Mouse (Mus musculus) heart, postnatal 4 days (tissue): Measurements from ENCODE around the gene Cmtm8. TPM values are rescaled to one million over a fixed set of nuclear protein-coding genes. Genes with fewer than 3 reads are reported as not detected.
A peak's percentile ranks its signal among the peaks of the same experiment; 100 is the strongest.

ENCODE experiments used
- DNase-seq: peaks from one replicate; pipeline ENCODE4 v3.0.0; 2021
- total RNA-seq, 2 experiments: library from RNA; stranded (reverse); gene quantifications; 2 replicates each; pipeline ENCODE4 v1.2.3; 2021

Cmtm8 gene
- total RNA-seq, 2 experiments from 2014 or later: 8.7 to 9.8 TPM

DNA sequence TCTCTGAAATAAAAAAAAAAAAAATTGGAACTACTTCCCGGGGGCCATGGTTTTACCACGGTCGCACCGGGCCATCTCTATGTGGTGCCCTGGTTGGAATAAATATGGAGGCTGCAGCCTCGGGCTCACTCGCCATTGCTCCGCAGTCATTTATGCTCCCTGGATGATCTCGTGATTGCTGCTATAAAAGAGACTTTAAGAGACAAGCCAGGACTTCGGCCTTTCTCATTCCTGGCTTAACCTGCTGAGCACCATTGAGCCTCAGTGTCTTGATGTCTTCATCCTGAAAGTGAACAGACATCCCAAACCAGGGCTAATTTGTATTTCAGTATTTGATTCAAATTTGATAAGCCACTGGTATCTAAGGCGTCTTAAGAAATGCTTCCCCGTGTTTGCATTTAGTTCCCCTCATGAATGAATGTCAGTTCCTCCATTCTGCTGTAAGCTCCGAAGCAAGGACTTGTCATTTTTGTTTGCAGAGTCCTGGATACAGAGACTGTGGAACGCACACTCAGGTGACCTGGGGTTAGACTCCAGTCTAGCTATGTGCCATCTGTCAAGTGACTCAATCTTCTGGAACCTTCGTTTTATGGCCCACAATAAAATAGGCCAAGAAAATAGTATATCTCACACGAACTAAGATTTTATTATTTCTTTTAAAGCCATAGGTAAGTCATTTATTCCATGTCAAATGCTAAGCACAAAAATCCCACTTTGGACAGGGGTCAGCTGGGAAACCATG is 22.2 kb downstream of the Cmtm8 start:
- no peak for DNase-seq

DNA sequence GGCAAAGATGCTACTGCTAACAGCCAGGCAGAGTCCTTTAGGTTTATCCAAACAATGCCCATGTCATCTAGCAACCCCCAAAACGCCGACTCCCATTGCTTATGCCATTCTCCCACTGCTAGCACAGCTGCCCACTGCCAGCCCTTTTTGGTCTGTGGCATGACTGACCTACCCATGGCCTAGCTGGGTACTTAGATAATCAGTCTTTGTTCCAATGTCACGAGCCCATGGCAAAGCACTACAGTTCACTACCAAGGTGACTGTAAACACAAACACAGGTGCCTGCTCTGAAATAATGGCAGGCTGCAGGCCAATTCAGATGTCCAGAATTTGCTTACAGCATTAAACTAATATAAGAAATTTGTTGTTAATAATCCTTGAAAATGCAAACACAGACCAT is 25.0 kb downstream of the Cmtm8 start:
- peak; percentile 42 for DNase-seq

DNA sequence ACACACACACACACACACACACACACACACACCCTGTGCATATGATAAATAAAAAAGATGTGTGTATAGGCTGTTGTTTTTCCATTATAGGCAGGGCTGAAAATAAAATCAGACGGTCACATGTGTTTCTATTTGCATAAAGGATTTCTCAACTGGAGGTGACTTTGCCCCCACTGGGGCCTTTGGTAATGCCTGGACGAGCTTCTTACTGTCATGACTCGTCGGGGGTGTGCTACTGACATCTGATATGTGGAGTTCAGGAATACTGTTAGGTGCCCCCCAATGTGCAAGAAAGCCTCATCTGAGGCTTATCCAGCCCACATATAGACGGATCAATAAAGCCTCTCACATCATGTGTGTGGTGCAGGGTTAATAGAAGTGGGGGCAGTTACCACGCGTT is 26.9 kb downstream of the Cmtm8 start:
- no peak for DNase-seq

DNA sequence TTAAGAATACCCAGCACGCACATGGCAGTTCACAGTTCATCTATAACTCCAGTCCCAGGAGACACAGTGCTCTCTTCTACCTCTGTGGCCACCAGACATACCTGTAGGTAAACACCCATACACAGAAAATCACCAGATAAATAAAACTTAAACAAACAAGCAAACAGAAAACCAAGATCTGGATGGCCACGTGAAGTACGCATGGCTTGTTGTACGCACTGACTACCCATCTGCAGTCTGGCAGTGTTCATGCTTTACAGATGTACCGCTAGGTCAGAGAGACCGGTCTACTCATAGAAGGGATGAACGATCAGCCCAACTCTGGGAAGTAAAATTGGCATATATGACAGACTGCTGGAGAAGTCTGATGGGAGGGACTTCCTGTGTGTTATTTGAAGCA is 27.8 kb downstream of the Cmtm8 start:
- DNase-seq: no peak

DNA sequence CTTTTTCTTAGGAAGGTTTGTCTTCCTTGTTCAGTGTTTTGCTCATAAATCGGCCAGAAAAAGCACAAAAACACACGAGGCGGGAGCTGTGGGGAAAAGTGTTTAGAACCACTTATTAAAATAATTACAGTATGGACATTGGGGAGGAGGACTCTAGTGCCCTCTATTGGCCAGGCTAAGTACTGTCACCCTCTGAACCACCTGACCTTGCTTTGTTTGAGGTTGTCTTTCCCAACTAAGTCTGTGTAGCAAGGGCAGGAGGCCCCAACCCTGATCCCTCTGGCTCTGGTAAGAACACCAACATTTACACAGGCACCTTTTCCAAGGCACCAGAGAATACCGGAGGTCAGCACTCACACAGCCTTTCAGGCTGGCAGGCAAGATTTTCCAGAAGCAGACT is 28.6 kb downstream of the Cmtm8 start:
- peak; percentile 63 for DNase-seq

DNA sequence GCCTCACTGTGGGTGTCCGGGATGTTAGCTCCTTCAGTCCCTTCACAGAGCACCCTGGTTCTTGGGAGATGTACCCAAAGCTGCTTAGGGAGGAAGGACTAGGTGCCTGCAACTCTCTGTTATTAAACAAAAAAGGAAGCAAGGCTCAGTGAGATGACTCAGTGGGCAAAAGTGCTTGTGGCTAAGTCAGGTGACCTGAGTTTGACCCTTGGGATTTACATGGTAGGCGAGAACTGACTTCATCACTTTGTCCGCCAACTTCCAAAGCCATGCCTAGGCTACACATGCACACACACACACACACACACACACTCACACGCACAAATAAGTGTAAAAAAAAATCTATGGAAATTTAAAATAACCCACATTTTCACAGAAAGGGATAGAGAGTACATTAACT is 32.0 kb downstream of the Cmtm8 start:
- DNase-seq: no peak

DNA sequence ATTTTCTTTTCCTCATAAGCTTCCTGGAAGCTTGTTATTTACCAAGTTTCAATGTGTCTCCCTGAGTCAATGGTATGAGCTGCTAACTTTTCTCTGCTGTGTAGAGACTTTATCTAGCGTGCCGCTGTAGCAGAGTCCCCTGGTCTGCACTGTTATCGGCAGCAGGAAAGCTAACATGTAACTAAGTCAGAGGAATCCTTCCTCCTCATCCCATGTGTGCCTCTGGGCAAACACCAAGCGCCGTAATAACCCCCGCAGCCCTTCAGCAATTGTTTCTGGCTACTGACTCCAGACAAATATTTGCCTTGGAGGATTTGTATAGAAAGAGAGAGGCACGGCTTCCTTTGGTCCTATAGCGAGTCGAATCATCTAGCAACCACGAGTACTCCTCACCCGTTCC is 33.1 kb downstream of the Cmtm8 start:
- no peak for DNase-seq

DNA sequence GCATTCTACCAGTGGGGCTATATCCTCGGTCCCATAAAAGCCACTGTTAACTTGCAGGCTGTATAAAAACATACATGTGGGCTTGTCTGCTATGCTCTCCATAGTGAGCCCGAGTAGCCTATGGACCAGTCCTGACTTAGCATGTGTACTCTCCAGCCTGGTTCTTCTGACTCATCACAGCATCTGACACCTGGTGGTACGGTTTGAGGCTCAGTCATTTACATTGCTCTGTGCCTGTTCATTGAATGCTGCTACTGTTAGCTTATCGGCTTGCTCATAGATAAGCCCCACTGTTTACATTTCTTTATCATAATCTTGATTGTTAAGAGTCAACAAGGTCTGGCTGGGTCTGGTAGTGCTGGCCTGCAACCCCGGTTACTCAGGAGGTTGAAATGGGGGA is 35.3 kb downstream of the Cmtm8 start:
- DNase-seq: no peak

DNA sequence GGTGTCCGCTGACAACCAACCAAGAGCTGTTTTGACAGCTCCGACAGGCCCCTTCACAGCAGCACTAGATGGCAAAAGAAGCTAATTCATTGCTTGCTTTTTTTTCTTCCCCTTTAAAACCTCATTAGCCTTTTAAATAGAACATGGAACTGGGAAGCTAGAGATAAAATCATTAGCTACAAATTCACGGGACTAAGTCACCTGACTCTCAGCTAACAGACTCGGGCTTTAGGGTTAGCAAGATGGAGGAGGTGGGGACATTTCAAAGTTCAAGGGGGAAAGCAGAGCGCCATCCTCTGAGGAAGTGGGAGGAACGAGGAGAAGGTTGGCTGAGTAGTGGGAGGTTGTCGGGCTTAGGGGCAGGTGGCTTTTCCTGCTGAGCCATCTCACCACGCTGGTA is 36.7 kb downstream of the Cmtm8 start:
- DNase-seq: no peak

DNA sequence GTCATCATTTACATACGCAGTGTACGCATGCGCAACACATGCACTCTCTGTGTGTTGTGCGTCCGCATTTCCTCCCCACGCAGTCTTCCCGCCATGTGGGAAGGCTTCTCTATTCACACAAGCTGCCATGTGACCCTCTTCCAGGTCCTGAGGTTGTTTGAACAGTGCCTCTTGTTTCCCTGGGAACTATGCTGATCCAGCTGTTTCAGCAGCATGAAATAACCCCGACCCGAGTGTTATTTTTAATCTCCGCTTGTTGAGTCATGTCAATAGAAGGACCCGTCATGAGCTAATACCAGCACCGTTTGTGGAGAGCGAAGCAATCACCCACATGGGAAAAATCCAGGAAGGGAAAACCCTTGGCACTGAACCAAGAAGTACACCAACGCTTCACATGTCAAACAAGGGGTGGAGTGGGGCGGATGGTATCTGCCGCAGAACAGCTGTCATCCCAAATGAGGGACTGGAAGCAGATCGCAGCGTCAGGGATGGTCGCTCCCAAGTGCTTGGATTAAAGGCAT is 38.7 kb downstream of the Cmtm8 start:
- DNase-seq: peak; percentile 72

DNA sequence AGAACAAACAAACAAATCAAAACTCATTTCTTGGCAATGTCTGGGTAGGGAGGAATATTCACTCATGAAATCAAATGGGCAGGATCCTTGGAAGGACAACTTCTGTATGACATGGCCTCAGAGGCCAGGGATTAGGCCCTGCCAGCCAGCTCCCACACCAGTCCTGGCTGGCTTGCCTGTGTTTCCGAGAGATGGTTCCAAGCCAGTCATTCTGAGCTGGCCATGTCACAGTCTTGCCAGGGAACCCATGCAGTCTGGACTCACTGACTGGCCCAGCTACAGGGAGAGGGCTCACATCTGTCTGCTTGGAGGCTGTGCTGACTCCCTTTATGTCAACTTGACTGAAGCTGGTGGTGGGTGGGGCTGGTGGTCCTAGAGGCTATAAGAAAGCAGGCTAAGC is 41.8 kb downstream of the Cmtm8 start:
- DNase-seq: no peak

DNA sequence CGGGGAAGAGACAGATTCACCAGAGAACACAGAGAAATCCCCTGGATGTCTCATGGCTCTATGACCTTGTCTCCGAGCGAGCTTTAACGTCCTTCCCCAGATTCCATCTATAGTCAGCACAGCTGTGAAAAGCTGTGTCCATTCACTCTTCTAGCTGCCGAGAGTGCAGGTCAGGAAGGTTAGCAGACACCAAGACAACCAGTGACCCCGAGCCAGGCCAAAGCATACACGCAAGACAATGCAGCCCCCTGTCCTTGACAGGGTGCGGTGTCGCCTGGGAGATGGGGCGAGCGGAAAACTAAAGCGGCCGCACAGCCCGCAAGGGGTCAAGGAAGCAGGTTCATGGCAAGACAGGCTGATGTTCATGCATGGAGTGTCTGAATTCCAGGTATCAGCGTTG is 42.7 kb downstream of the Cmtm8 start:
- no peak for DNase-seq

DNA sequence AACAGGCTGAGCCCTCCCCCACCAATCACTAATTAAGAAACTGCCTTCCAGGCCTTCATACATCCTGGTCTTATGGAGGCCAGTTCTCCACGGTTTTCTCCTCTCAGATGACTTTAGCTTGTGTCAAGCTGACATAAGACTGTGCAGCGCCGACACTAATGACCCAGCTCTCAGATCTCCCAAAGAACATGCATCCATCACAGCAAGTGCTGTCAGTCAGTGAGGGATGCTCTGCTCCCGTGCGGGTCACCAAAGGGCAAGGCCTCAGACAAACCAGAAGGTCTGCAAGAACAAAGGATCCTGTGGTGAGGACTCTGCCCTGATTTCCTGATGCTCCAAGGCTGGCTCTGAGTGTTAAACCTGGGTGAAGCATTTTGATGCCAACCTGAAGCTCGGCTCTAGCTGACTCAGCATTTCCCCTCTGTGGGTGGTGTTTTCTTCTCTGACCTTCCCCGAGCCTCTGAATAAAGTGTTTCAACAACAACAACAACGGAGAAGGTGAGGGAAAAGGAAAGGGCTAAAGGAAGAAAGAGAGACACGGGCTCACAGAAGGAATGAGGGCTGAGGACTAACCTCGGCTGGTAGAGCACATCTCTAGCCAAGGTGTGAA is 44.4 kb downstream of the Cmtm8 start:
- no peak for DNase-seq

DNA sequence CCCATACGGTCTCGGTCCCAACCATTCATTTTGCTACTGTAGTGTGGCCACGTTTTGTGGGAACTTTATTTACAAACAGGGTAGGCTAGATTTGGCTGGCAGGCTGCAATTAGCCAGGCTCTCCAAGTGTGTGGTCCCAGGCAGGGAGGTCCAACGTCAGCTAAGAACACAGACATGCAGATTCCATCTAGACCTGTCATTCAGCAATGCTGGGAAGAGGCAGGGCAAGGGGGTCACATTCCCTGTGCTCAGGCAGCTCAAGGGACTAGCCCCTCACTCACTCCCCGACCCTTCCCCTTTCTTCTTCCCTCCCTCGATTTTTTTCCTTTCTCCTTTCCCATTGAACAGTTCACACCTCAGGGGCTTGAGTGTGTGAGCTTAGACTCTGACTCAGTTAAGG is 45.1 kb downstream of the Cmtm8 start:
- DNase-seq: no peak

DNA sequence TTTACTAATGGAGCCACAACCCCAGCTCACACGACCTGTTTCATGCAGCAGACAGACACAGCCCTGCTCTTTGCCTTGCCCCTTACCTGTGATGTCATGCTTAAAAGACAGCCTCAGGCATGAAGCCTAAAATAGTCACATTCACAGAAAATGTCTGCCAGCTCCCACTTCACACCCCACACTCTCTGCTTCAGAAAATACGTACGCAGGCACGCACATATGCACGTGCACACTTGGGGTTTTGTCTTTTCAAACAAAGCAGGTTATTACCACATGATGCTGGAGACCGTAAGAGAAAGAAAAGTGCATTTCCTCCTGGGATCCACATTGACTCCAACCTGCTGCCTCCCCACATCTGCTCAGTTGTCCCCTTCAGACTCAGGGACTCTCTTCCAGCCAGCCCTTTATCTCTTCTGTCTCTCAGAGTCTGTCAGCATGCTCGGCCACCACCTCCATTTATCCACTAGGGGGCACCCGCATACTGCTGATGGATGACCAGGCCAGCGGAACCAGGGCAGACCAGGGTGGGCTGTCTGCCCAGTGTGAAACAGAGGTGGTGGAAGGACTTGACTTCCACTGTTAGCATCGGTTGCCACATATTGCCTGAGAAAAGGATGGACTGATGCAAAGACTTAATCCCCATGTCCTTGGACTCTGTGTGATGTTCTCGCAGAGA is 46.5 kb downstream of the Cmtm8 start:
- peak; percentile 93 for DNase-seq

DNA sequence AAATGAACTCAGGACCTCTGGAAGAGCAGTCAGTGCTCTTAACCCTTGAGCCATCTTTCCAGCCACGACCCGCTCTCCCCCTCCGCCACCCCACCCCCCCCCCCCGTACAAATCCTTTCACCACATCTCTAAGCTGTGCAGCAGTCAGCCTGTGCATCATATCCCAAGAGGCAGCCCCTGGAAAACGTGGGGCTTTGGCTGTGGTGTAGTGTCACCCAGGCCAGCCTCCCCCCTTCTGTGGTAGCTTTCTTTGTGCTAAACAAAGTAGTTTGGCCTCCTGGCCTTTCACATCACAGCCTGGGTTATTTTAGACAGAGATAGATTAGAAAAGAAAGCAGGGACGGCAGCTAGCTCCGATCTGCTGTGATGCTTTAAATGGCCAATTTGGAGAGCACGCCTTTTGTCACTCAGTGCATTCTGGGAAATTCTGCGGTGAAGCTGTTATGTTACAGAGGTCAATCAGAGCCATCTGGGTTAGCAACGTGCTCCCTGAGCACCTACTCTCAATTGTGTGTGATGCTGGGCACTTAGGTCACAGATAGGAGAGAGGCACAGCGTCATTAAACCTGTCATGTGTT is 47.4 kb downstream of the Cmtm8 start:
- DNase-seq: no peak

DNA sequence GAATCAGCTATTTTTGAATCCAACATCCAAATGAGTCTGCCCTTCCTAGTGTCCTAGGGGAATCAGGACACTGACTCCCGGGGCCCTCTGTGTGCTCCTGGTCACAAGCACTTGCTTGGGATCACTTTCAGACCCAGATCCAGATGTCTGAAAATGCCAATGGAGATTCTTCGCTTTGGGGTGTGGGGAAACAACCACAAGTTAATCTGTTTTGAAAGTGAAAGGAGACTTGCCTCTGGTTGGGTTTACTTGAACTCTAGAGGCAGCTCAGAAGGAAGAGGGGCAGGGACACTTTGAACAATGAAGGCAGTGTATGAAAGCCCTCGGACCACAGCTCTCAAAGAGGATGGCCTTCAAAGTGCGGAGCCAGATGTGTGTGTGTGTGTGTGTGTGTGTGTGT is 49.5 kb downstream of the Cmtm8 start:
- DNase-seq: no peak

DNA sequence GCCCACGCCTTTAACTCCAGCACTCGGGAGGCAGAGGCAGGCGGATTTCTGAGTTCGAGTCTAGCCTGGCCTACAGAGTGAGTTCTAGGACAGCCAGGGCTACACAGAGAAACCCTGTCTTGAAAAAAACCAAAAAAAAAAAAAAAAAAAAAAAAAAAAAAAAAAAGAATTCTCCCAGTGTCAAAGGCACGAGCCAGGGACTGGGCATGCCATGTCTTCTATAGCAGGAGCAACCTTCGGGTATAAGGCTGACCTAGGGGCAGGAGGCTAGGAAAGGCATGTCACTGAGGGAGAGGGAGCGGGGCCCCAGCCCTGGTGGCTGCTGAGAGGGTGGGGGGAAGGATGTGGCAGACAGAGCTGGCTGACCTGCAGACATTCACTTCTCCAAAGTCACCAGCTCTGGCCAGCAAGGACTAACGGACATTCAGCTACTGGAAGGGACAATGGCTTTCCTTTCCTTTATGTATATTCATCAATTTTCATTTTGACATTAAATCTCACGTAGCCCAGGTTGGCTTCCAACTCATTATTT is 50.1 kb downstream of the Cmtm8 start:
- DNase-seq: no peak

DNA sequence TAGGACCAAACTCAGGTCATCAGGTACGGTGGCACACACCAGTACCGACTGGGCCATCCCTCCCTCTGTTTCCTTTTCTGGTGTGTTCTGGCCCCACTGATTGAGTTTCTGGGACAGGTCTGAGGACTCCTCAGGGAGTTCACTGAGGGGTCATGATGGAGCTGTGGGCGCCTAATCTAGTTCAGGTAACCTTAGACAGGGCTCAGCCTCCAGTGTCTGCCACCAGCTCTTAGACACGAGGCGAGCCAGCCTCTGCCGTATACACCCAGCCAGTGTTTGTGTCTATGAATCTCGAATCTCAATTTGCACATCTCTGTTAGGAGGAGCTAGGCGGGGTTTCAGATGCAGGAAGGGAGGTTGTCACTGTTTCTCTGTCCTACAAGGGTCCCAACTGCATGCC is 54.0 kb downstream of the Cmtm8 start:
- DNase-seq: no peak

DNA sequence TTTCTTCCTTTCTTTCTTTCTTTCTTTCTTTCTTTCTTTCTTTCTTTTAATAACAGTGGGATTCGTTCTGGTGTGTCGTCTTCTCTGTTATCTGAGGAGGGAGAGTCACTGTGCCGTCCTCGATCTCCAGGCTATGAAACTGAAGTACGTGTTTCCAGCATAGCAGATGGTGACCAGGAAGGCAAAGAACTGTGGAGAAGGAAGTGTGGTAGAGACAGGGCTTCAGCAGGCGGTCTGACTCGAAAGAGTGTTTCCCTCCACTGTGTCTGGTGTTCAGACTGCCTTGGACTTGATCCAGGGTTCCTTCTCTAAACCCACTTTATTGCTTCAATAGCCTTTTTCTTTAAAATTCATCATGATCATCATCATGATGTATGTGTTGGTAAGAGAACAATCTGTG is 54.4 kb downstream of the Cmtm8 start:
- DNase-seq: no peak

DNA sequence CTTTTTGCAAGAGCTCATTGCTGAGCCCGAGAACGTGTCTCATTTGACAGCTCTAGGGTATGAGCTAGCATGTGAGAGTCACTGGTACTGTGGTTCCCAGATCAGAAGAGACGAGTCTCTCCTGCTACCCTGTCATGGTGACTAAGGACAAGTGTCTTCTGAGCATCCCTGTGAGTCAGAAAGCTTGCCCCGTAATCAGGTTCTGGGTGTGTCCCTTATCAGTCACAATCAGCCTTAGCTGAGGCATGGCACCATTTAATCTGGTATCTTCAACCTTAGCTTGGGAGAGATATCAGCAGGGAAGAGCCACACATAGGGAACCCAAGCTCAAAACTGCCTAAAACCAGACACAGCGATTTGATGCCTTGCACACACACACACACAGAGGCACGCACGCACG is 55.3 kb downstream of the Cmtm8 start:
- DNase-seq: no peak

DNA sequence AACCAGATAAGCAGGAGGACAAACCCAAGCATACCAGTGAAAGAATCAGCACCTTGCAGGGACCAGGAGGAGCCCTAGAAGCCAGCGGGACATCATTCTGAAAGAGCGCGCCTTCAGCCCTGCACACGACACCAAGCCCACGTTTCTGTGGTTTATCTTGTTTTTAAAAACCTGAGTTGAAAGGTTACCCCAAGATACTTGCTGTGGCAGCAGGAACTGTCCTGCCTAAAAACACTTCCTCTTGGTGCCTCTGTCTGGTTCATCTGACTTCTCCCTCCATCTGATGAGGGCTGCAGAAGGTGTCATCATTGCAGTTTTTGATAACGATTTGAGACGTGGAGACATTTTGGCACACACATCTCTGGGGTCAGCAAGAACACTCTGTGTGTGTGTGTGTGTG is 56.2 kb downstream of the Cmtm8 start:
- DNase-seq: no peak

DNA sequence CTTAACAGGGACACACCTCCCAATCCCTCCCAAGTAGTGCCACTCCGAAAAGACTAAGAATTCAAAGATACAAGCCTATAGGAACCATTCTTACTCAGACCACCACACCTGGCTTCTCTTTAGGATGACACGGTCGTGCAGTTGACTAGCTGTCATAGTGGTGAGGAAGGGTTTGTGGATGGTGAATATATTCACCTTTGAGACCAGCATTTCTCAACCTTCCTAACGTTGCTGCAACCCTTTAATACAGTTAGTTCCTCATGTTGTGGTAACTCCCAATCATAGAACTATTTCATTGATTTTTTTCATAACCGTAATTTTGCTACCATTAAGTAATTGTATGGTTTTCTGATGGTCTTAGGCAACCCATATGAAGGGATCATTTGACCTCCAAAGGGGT is 56.8 kb downstream of the Cmtm8 start:
- DNase-seq: no peak
